15 mouse cellular contexts compared by ENCODE assay signal in genomic region chr4:88496321-88497018, GRCm38 (mm10). TPM values are rescaled to one million over a fixed set of nuclear protein-coding genes. Genes with fewer than 3 reads are reported as not detected.
DNase-seq lines count a peak whose midpoint lies in the region; ATAC-seq and TF ChIP-seq lines count a peak whose summit lies in the region.
"Had no signal": no experiment of that assay in that cellular context is flagged by ENCODE, and none has a peak within 500 bp of the region (broad histone marks: within the 10 kb centered on the region; RNA-seq: fewer than 3 reads in every experiment).

No protein-coding gene starts in this region.

- intact Hi-C loops in heart, postnatal 25 days (cut with DNase I) = no loop called here

- peak; percentile 51 to 78 for DNase-seq in heart, adult 18-20 months
- no peak for DNase-seq in heart, embryonic 10.5 days (ENCODE audit: low spot score)
- peak; percentile 17 for DNase-seq in heart, postnatal 25 days (ENCODE audit: low spot score)
- DNase-seq in kidney, postnatal 10 days = peak; percentile 41
- DNase-seq in thymus, adult 2 months = no peak
- DNase-seq: cerebellum, adult 18-20 months had no signal

- TF ChIP-seq POLR2A in thymus, adult 2 months (IDR thresholded peaks at IDR 0.05; ENCODE audit: control insufficient read depth, extremely low read depth, insufficient read depth, low read length, poor library complexity) = no peak

- H3K36me3 ChIP-seq in heart, embryonic 10.5 days = no peaks in the 10 kb centered on the region
- no peaks in the 10 kb centered on the region for H3K36me3 ChIP-seq in midbrain, embryonic 16.5 days (ENCODE audit: control insufficient read depth, insufficient read depth, low read length)
- H3K36me3 ChIP-seq in thymus, adult 2 months (ENCODE audit: control insufficient read depth, insufficient read depth, low read length) = no peaks in the 10 kb centered on the region
- H3K36me3 ChIP-seq: embryonic facial prominence, embryonic 15.5 days; midbrain, embryonic 13.5 days had no signal

- H3K4me1 ChIP-seq in heart, embryonic 10.5 days = no peaks in the 10 kb centered on the region
- H3K4me1 ChIP-seq in midbrain, embryonic 16.5 days (ENCODE audit: control insufficient read depth, insufficient read depth, low read length) = no peaks in the 10 kb centered on the region
- no peaks in the 10 kb centered on the region for H3K4me1 ChIP-seq in thymus, adult 2 months (replicated peaks; ENCODE audit: control insufficient read depth, insufficient read depth, low read length)
- H3K4me1 ChIP-seq: embryonic facial prominence, embryonic 15.5 days; midbrain, embryonic 13.5 days had no signal

- WGBS in heart, embryonic 10.5 days = 68% methylated on average over 6 of the region's 6 CpGs
- WGBS in midbrain, embryonic 16.5 days = 80% methylated on average over 6 of the region's 6 CpGs
- 58% methylated on average over 6 of the region's 6 CpGs for WGBS in thymus, adult 2 months

- ATAC-seq in megakaryocyte progenitor cell, adult 5-6 weeks (replicated peaks; ENCODE audit: poor library complexity) = peak; percentile 39; the same call in 1 of the 2 replicates
- ATAC-seq in midbrain, embryonic 16.5 days = no peak
- ATAC-seq: hindbrain, postnatal 0 days; midbrain, embryonic 13.5 days had no signal

- no peak for TF ChIP-seq CTCF in thymus, adult 2 months (IDR thresholded peaks at IDR 0.05; ENCODE audit: borderline replicate concordance, control insufficient read depth, extremely low read depth, insufficient read depth, low read length, poor library complexity)

- H3K4me2 ChIP-seq in midbrain, embryonic 16.5 days (ENCODE audit: low read length) = no peak overlapping the region
- H3K4me2 ChIP-seq: embryonic facial prominence, embryonic 15.5 days; liver, embryonic 11.5 days; midbrain, embryonic 13.5 days had no signal

- H3K27me3 ChIP-seq in heart, embryonic 10.5 days (ENCODE audit: insufficient read depth, poor library complexity, severe bottlenecking) = no peaks in the 10 kb centered on the region
- H3K27me3 ChIP-seq in midbrain, embryonic 16.5 days (ENCODE audit: control insufficient read depth, insufficient read depth, low read depth, low read length) = no peaks in the 10 kb centered on the region
- H3K27me3 ChIP-seq in thymus, adult 2 months (ENCODE audit: control insufficient read depth, insufficient read depth, low read length) = no peaks in the 10 kb centered on the region
- H3K27me3 ChIP-seq: embryonic facial prominence, embryonic 15.5 days; midbrain, embryonic 13.5 days had no signal

- no peak overlapping the region for H3K4me3 ChIP-seq in heart, embryonic 10.5 days
- H3K4me3 ChIP-seq in midbrain, embryonic 16.5 days (ENCODE audit: low read depth, low read length) = no peak overlapping the region
- no peak overlapping the region for H3K4me3 ChIP-seq in thymus, adult 2 months (ENCODE audit: control insufficient read depth, insufficient read depth, low read length)
- H3K4me3 ChIP-seq: embryonic facial prominence, embryonic 15.5 days; midbrain, embryonic 13.5 days had no signal

- no peak overlapping the region for H3K9ac ChIP-seq in midbrain, embryonic 16.5 days (ENCODE audit: low read depth, low read length)
- H3K9ac ChIP-seq: embryonic facial prominence, embryonic 15.5 days; midbrain, embryonic 13.5 days had no signal

- H3K9me3 ChIP-seq in heart, embryonic 10.5 days = no peaks in the 10 kb centered on the region
- no peaks in the 10 kb centered on the region for H3K9me3 ChIP-seq in midbrain, embryonic 16.5 days (replicated peaks; ENCODE audit: control insufficient read depth, low read length, poor library complexity, severe bottlenecking)
- H3K9me3 ChIP-seq: embryonic facial prominence, embryonic 15.5 days; midbrain, embryonic 13.5 days had no signal

- H3K27ac ChIP-seq in heart, embryonic 10.5 days = no peak overlapping the region
- no peak overlapping the region for H3K27ac ChIP-seq in midbrain, embryonic 16.5 days (ENCODE audit: low read length)
- H3K27ac ChIP-seq in thymus, adult 2 months (ENCODE audit: control insufficient read depth, insufficient read depth, low read length) = no peak overlapping the region
- H3K27ac ChIP-seq: embryonic facial prominence, embryonic 15.5 days; hindbrain, postnatal 0 days; midbrain, embryonic 13.5 days; stomach, postnatal 0 days had no signal

RNA-seq across cellular contexts. Expression of gene Ifnb1, which starts 26.1 kb away (rescaled TPM):
- not detected for total RNA-seq in heart, adult 18-20 months (2021)
- polyA plus RNA-seq in heart, embryonic 10.5 days (2016; fragmentation: Nextera tagmentation; extraction: Ambion mirVana) = not detected in 2 replicates
- not detected for total RNA-seq in heart, postnatal 25 days (2021)
- total RNA-seq in megakaryocyte progenitor cell, adult 5-6 weeks (2015) = 0.95 TPM in 1 of 2 replicates, not detected in the other
- total RNA-seq in megakaryocyte progenitor cell, adult 5-6 weeks (2017) = not detected in 2 replicates
- polyA plus RNA-seq in midbrain, embryonic 16.5 days (2015; fragmentation: Nextera tagmentation; extraction: Ambion mirVana) = not detected in 2 replicates
- polyA plus RNA-seq in thymus, adult 2 months (2012; rRNA removed) = not detected in 2 replicates
- total RNA-seq: hindbrain, postnatal 0 days; layer of hippocampus, postnatal 25 days had no signal
- polyA plus RNA-seq: embryonic facial prominence, embryonic 15.5 days; hindbrain, postnatal 0 days; liver, embryonic 11.5 days; midbrain, embryonic 13.5 days; neural tube, embryonic 14.5 days; stomach, postnatal 0 days had no signal

RNA-seq across cellular contexts. Expression of gene Hacd4, which starts 57.7 kb away (rescaled TPM):
- total RNA-seq in heart, adult 18-20 months (2021) = 1 to 10 TPM; 3.6 to 3.9 TPM
- polyA plus RNA-seq in heart, embryonic 10.5 days (2016; fragmentation: Nextera tagmentation; extraction: Ambion mirVana) = 5.5 and 8.2 TPM in 2 replicates
- 1 to 10 TPM; 5.3 to 5.9 TPM for total RNA-seq in heart, postnatal 25 days (2021)
- total RNA-seq in megakaryocyte progenitor cell, adult 5-6 weeks (2015) = 6.4 and 6.9 TPM in 2 replicates
- 2.0 and 3.3 TPM in 2 replicates for total RNA-seq in megakaryocyte progenitor cell, adult 5-6 weeks (2017)
- polyA plus RNA-seq in midbrain, embryonic 16.5 days (2015; fragmentation: Nextera tagmentation; extraction: Ambion mirVana) = 2.7 and 3.8 TPM in 2 replicates
- 0.93 and 1.0 TPM in 2 replicates for polyA plus RNA-seq in thymus, adult 2 months (2012; rRNA removed)

Comparison
In these comparisons a context has a peak if more than half of its experiments do, and no peak if none do; other contexts are left out.
1. DNase-seq: peak in heart, adult 18-20 months (2 of 2), heart, postnatal 25 days (single experiment) and kidney, postnatal 10 days (single experiment); none in heart, embryonic 10.5 days (single experiment) and thymus, adult 2 months (single experiment).